Mouse (Mus musculus) gastrocnemius, postnatal 36 days (tissue): ENCODE measurements at regions not wholly inside any gene's neighbourhood (a gene's known extent, or its start where the extent isn't known, plus 50 kb on each side); places are given as distances from the start of the nearest gene placed in this dataset.
"Not testable (repeated sequence)": the region's sequence is repeated elsewhere in the genome, so short reads cannot be mapped to it uniquely, and the experiment has no call there.

ENCODE experiments used
- DNase-seq, 2 experiments: peaks; one replicate each; pipeline ENCODE4 v3.0.0; 2022
- intact Hi-C: fragments of 180-260 bp; cut with DNase I; formaldehyde crosslinking; loops from one replicate; pipeline ENCODE4 v1.15.1; 2025

DNA sequence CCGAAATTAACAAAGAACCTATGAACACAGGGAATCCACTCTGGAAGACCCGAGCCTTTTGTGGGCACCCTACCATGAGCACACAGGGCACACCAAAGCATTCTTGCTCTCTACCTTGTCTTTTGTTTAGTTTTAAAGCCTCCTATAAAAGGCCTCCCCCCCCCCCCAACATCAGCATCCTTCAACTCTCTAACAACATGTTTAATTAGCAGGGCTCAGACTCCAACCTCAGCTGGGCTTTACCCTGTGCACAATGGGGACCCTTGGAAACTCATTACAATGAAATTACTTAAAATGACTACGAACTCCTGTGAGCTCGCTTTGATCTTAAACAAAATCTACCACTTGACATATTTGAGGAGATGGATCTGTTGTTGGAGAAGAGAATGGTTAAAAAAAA, 270.1 kb upstream of the Jarid2 start:
- intact Hi-C loops, result no loop called here
- no peak for DNase-seq

GRCm38 (mm10) chr13:44463675-44464074, 265.6 kb upstream of the Jarid2 start:
- intact Hi-C loops, result no loop called here
- DNase-seq, result no peak

DNA sequence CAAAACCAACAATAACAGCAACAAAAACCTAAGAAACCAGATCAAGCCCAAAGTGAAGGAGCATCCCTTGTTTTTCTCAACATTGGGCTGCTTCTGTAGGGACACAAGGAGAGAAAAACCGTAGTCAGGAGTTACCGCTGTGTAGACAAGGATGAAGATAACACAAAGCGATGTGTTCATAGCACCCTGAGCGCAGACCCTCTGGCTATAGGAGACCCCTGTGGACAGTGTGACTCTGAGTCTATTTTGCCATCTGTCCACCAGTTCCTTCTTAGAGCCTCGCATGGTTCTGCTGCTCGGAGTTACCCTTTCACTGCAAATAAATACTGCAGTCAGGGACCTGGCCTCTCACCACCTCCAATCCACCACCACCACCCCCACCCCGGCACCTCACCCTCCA, 263.7 kb upstream of the Jarid2 start:
- intact Hi-C loops, result no loop called here

GRCm38 (mm10) chr13:44468963-44469674, 260.2 kb upstream of the Jarid2 start:
- DNase-seq, result peak in 1 of 2 experiments; percentile 53
- intact Hi-C loops, result no loop called here

More for the DNA sequence above, 263.7 kb upstream of the Jarid2 start:
- no peak for DNase-seq

- DNase-seq, result no peak
- intact Hi-C loops, result no loop called here
Measured at GRCm38 (mm10) chr13:44469675-44470074, 259.6 kb upstream of the Jarid2 start.

- intact Hi-C loops, result no loop called here
Measured at GRCm38 (mm10) chr13:44473200-44473599, 256.1 kb upstream of the Jarid2 start.

GRCm38 (mm10) chr13:44476901-44477300, 252.4 kb upstream of the Jarid2 start:
- intact Hi-C loops, result no loop called here
- DNase-seq, result peak in 1 of 2 experiments; percentile 50

More at GRCm38 (mm10) chr13:44473200-44473599, 256.1 kb upstream of the Jarid2 start:
- DNase-seq, result no peak

- intact Hi-C loops, result no loop called here
- DNase-seq, result no peak
Measured at GRCm38 (mm10) chr13:44480128-44480527, 249.1 kb upstream of the Jarid2 start.

DNA sequence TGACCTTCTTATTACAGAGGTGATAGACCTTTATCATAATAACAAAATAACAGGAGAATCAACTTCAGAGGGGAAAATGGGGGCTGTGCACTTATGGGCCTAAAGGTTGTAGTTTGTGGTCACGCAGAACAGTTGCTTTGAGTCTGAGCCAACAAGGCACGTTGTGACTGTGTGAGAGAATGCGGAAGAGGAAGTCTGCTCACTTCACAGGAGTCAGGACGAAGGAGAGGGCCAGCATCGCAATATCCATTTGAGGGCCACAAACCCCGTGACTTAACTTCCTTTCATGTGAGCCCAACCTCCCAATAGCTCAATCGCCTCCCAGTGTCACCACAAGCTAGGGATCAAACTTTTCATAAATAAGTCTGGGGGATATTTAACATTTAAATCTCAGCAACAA, 246.6 kb upstream of the Jarid2 start:
- intact Hi-C loops, result no loop called here
- DNase-seq, result no peak

DNA sequence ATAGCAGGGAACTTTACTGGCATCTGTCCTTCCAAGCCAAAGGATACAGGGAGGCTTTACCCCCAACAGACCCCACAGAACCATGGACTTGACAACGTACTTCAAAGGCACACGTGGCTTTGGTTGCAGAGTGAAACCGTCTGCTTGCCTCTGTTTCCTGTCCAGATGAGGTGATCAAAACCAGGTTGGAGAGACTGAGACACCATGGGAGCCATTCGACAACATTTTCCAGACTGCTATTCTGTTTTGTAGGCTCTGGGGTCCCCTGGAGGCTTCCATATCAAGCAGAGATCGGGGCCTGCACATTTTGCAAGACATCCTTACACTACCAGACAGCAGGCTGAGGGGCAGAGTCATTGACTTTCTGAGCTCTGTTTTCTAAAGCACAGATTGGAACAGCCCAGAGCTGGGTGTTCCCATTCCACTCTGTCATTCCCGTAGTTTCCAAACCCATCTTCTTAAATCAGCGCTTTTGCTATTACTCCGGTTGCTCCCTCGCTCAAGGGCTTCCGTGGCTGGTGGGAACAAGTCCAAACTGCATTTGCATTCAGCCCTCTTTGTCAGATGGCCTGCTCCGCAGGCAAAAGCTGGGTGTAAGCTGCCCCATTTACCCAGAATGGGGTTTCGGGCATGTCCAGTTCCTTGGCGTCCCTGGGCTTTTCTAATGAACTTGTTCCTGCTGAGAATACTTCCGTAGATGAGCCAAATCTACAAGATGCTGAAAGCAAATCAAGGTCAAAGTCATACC, 244.5 kb upstream of the Jarid2 start:
- DNase-seq, result peak in 1 of 2 experiments; percentile 31
- intact Hi-C loops, result no loop called here

DNA sequence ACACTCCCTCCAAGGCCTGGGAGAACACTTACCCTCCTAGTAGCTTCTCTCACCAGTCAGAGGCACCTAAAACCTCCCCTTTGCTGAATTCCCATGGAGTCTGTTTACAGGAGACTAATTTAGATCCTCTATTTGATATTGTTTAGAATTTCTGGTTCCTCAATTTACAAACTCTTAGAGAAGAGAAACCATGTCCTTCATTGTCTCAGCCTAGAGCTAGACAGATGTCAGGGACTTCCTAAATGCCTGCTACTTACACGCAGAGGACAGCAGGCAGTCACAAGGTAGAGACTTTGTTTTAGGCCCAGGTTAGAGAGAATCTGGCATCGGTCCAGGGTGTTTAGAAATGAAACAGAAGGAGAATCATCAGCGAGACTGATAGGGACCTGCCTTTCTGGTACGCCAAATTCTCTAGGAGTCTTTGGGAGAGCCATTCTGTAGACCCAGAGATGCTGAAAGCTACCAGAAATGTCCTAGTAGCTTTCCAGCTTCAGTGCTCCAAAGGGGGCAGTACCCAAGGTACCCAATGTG, 238.3 kb upstream of the Jarid2 start:
- intact Hi-C loops, result no loop called here
- DNase-seq, result no peak

- intact Hi-C loops, result no loop called here
- DNase-seq, result no peak
Measured at GRCm38 (mm10) chr13:44493884-44494283, 235.4 kb upstream of the Jarid2 start.

DNA sequence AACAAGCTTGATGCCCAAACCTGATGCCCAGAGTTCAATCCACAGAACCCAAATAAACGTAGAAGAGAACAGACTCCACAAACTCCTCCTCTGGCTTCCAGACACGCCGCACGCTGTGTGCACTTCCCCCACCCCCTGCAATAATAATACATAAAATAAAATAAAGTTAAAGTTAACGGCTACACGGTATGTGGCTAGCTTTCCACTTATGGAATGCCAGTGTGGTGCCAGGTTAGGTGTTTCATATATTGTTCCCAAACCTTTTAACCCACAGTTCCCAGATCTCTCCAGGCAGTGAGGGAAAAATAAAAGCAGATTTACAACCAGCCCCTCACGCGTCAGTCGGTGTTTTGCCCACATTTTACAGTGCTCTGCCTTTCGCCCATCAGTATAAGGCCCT, 233.8 kb upstream of the Jarid2 start:
- DNase-seq, result no peak
- intact Hi-C loops, result no loop called here

DNA sequence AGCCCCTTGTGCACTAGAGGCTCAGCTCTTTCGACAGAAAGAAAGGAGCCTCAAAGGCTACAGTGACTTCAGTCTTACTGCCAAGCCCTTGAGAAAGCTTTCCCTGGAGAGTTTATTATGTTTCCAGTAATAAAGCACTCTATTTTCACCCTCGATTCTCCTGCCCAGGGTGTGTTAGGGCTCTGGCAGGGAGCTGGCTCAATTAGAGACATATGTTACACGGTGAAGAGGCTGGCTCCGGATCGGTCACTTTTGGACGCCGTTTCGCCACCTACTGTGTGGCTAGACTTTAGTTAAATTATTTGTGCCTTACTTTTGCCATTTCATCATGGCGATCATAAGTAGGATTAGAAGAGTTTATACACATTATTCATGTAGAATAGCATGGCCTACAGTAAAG, 232.7 kb upstream of the Jarid2 start:
- no peak for DNase-seq
- intact Hi-C loops, result no loop called here

- DNase-seq, intact Hi-C loops: not testable (repeated sequence)
Measured at GRCm38 (mm10) chr13:44500896-44501295, 228.4 kb upstream of the Jarid2 start.

DNA sequence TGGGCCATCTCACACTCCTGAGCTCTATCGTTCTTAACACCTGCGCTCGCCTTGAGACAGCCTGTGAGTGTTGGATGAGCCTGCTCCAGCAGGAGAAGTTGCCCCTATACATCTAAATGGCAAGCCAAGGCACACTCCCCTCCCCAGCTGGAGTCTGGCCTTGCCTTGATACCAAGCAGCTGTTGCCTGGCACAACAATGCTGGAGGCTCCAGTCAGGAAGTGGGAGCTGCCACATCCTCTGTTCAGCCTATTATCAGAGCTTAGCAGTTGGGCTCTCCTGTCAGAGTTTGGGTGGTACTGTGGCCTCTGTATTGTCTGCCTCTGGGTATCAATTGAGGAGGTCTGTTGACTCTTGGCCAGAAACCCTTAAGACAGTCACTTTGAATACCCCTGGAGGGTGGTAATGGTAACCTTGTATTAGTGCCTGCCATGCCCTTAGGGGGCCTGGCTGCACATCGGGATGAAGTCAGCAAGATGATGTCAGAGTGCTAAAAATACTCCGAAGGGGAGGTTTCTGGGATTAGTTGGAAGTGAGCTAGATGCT, 227.4 kb upstream of the Jarid2 start:
- DNase-seq, result no peak
- intact Hi-C loops, result no loop called here

GRCm38 (mm10) chr13:44502612-44503256, 226.5 kb upstream of the Jarid2 start:
- DNase-seq, result peak in 1 of 2 experiments; percentile 27
- intact Hi-C loops, result no loop called here

DNA sequence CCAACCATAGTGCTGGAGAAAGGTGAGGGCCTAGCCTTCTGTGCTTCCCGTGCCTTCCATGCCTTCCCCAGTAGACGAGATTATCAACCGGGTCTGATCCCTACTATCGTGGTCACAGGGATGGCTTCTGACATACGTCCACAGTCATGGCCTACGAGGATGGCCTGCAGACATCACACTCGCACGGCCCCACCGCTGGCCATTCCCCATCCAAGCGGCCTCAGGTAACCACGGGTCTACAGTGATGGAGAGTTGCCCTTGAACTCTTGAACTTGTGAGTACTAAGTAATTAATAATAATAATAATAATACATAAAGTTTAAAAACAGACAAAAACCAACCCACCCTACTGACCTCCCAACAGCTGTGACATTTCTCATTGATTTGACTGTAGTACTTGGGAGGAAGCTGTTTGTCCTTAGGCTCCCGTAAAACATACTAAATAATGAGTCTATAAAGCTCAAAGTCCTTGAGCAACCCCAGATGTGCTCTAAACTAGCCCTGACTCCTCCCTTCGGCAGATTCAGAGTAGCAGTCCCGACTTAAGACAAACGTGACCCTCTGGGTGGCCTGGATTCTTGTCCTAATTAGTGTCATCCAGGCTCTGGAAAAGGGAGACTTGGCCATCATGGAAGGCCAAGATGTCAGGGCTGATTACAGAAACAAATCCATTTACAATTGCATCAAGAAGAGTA, 225.9 kb upstream of the Jarid2 start:
- intact Hi-C loops, result no loop called here

DNA sequence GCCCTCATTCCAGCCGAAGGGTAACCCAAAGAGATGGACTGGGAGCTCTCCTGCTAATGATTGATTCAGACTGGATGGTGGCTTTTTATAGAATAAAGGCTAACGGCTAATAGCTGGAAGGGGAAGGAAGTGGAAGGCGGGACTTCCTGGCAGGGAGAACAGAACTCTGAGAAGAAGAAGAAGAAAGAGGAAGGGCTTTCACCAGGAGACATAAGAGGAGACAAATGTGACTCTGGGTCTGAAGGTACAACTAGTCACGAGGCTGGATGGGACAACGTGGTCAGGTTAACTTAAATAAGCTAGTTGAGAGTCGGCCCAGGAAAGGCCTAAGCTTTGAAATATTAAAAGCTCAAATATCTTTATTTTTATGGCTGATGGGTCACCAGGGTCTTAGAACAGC, 224.8 kb upstream of the Jarid2 start:
- intact Hi-C loops, result no loop called here
- DNase-seq, result no peak

More for the DNA sequence above, 225.9 kb upstream of the Jarid2 start:
- DNase-seq, result no peak

DNA sequence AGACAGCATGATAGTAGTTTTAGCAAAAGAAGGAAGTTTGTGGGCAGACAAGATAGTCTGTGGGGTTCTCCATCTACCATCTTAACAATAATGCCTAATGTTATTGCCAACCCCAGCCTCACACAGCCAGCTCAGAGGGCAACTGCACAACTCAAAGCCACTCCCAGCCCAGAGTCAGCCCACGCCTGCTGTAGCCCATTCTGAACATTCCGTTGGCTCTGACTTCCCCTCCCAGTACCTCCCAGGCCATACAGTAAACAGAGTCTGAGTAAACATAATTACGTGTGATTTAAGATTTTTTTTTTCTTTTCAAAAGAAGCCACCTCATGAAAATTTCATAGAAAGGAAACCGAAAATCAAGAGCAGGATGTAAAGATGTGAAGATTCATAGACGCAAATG, 222.3 kb upstream of the Jarid2 start:
- no peak for DNase-seq
- intact Hi-C loops, result no loop called here
